Mouse (Mus musculus) embryonic fibroblast, embryonic 13.5 days (primary cell): ENCODE data around the gene Rora.

ENCODE experiments used
- CTCF ChIP-seq: IDR thresholded peaks from 2 replicates; pipeline ENCODE4 v1.5.1; 2011; ENCODE audit warnings: mild to moderate bottlenecking, control low read depth, low read length, moderate library complexity, borderline replicate concordance; ENCODE audit not compliant: insufficient read depth
- POLR2A ChIP-seq: IDR thresholded peaks from 2 replicates; pipeline ENCODE4 v1.6.1; 2011; ENCODE audit warnings: low read depth, mild to moderate bottlenecking, control low read depth, low read length, moderate library complexity

DNA sequence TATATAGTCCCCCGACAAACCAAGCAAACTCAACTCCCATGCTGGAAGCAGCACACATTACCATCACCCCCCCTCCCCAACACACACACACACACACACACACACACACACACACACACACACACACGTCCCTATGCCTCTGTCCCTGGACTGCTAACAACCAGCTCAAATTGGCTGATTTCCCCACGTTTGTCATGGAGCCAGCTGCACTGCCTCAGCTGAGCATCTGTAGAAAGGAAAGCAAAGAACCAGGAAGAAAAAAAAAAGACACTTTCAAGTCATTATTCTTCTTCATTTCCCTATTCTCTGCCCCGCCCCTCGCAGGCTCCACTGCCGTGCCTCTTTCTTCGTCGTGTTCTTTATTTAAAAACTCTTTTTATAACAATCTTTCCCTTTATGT is 235.1 kb downstream of the Rora start:
- TF ChIP-seq CTCF (no peak), POLR2A (no peak)
